In the genomic region with DNA sequence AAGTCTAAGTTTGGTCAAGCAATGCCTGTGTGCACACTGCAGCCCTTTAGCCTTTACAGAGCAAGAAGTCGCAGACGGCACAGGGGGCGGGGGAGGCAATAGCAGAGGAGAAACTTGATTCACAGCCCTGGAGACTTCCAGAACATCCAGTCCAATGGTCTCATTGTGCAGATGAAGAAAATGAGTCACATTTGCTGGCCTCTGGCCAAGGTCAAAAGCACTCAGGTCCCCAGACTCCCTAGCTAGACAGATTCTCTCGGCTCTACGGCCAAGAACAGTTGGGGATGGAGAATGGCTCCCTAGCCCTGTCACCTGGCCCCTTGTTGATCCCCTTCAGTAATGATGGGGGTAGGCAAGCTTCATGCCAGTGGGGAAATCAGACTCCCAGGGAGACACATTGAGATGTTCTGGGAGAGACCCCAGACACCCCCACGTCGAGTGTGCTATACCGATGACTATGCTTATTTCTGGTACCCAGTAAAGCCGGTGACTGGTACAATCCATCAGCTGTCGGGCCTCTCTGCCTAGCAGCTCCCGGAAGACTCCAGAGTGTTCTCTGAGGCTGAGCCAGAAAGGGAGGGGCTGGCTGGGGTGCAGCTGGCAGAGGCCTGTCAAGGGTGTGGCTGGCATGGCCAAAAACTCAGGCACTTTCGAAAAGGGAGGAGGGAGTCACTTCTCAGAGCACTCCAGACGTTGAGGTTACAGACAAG, we compare ENCODE assay signal across 8 mouse cellular contexts. TPM values are rescaled to one million over a fixed set of nuclear protein-coding genes. Genes with fewer than 3 reads are reported as not detected.
DNase-seq lines count a peak whose midpoint lies in the region; ATAC-seq and TF ChIP-seq lines count a peak whose summit lies in the region.

No protein-coding gene starts in this region.

- peak in 1 of 2 experiments; percentile 53 for DNase-seq in layer of hippocampus, adult 2 months (ENCODE audit: low spot score in 2 of 2)
- DNase-seq in layer of hippocampus, adult 8-10 months (ENCODE audit: low spot score in 2 of 2), result no peak
- DNase-seq in adrenal gland, adult (ENCODE audit: inconsistent age in 2 of 2, low spot score in 1 of 2), result peak; percentile 94 to 96
- DNase-seq in lung, postnatal 14 days, result peak; percentile 88
- DNase-seq in urinary bladder, postnatal 14 days (ENCODE audit: low spot score), result peak; percentile 88
- DNase-seq in right cerebral cortex, postnatal 4 days, result no peak

- peak overlapping the region; percentile 67 for H3K27ac ChIP-seq in layer of hippocampus, adult 2 months
- no peak overlapping the region for H3K27ac ChIP-seq in forebrain, embryonic 16.5 days (ENCODE audit: low read length)
- no peak overlapping the region for H3K27ac ChIP-seq in hindbrain, embryonic 16.5 days (ENCODE audit: low read depth, low read length)

- ATAC-seq in forebrain, embryonic 16.5 days, result peak; percentile 52
- peak; percentile 41; the same call in 1 of the 2 replicates for ATAC-seq in hindbrain, embryonic 16.5 days

- H3K4me3 ChIP-seq in layer of hippocampus, adult 2 months, result no peak overlapping the region
- H3K4me3 ChIP-seq in forebrain, embryonic 16.5 days (replicated peaks; ENCODE audit: low read length), result no peak overlapping the region
- no peak overlapping the region for H3K4me3 ChIP-seq in hindbrain, embryonic 16.5 days (ENCODE audit: low read length)

- peaks cover 15% of the 10 kb centered on the region for H3K4me1 ChIP-seq in forebrain, embryonic 16.5 days (replicated peaks; ENCODE audit: control insufficient read depth, insufficient read depth, low read length)
- peaks cover 9% of the 10 kb centered on the region for H3K4me1 ChIP-seq in hindbrain, embryonic 16.5 days (ENCODE audit: control insufficient read depth, insufficient read depth, low read depth, low read length)

- TF ChIP-seq CTCF in layer of hippocampus, adult 2 months (conservative IDR thresholded peaks at IDR 0.05), result no peak

- no peaks in the 10 kb centered on the region for H3K9me3 ChIP-seq in forebrain, embryonic 16.5 days (ENCODE audit: control insufficient read depth, low read length)
- H3K9me3 ChIP-seq in hindbrain, embryonic 16.5 days (ENCODE audit: control insufficient read depth, low read length), result no peaks in the 10 kb centered on the region

- H3K4me2 ChIP-seq in forebrain, embryonic 16.5 days (ENCODE audit: low read length), result no peak overlapping the region
- no peak overlapping the region for H3K4me2 ChIP-seq in hindbrain, embryonic 16.5 days (ENCODE audit: low read length)

- WGBS in forebrain, embryonic 16.5 days, result 41% methylated on average over 13 of the region's 13 CpGs
- WGBS in hindbrain, embryonic 16.5 days, result 37% methylated on average over 13 of the region's 13 CpGs

- H3K36me3 ChIP-seq in forebrain, embryonic 16.5 days (ENCODE audit: control insufficient read depth, insufficient read depth), result no peaks in the 10 kb centered on the region
- no peaks in the 10 kb centered on the region for H3K36me3 ChIP-seq in hindbrain, embryonic 16.5 days (ENCODE audit: control insufficient read depth, insufficient read depth, low read length)

- no peak overlapping the region for H3K9ac ChIP-seq in forebrain, embryonic 16.5 days (replicated peaks; ENCODE audit: low read depth, low read length)
- no peak overlapping the region for H3K9ac ChIP-seq in hindbrain, embryonic 16.5 days (ENCODE audit: low read depth, low read length)

- H3K27me3 ChIP-seq in forebrain, embryonic 16.5 days (replicated peaks; ENCODE audit: control insufficient read depth, insufficient read depth, low read length), result no peaks in the 10 kb centered on the region
- H3K27me3 ChIP-seq in hindbrain, embryonic 16.5 days (replicated peaks; ENCODE audit: control insufficient read depth, insufficient read depth, low read length), result no peaks in the 10 kb centered on the region

RNA-seq across cellular contexts. Expression of a gene that starts 8.1 kb away (rescaled TPM):
- total RNA-seq in layer of hippocampus, adult 2 months (2021), result 10 to 100 TPM; 15.4 to 16.8 TPM
- 10 to 100 TPM; 17.8 to 30.2 (median 23.0) TPM for total RNA-seq in layer of hippocampus, adult 8-10 months (2022)
- 7.3 and 9.6 TPM in 2 replicates for polyA plus RNA-seq in forebrain, embryonic 16.5 days (2015; fragmentation: Nextera tagmentation; extraction: Ambion mirVana)
- polyA plus RNA-seq in hindbrain, embryonic 16.5 days (2015; fragmentation: Nextera tagmentation; extraction: Ambion mirVana), result 15.6 and 29.6 TPM in 2 replicates

RNA-seq across cellular contexts. Expression of a gene that starts 54.8 kb away (rescaled TPM):
- total RNA-seq in layer of hippocampus, adult 2 months (2021), result 1,000 to 10,000 TPM; 1,218 to 1,292 TPM
- total RNA-seq in layer of hippocampus, adult 8-10 months (2022), result 1,000 to 10,000 TPM; 1,040 to 1,170 (median 1,116) TPM
- polyA plus RNA-seq in forebrain, embryonic 16.5 days (2015; fragmentation: Nextera tagmentation; extraction: Ambion mirVana), result 870 and 902 TPM in 2 replicates
- 996 and 1,023 TPM in 2 replicates for polyA plus RNA-seq in hindbrain, embryonic 16.5 days (2015; fragmentation: Nextera tagmentation; extraction: Ambion mirVana)

Comparison
In these comparisons a context has a peak if more than half of its experiments do, and no peak if none do; other contexts are left out.
1. DNase-seq: peak in adrenal gland, adult (2 of 2), lung, postnatal 14 days (single experiment) and urinary bladder, postnatal 14 days (single experiment); none in layer of hippocampus, adult 8-10 months (0 of 2) and right cerebral cortex, postnatal 4 days (single experiment).